Mouse (Mus musculus) heart, postnatal 14 days (tissue): Measurements from ENCODE around the gene Ccdc12. TPM values are rescaled to one million over a fixed set of nuclear protein-coding genes. Genes with fewer than 3 reads are reported as not detected.
A peak's percentile ranks its signal among the peaks of the same experiment; 100 is the strongest.
"Not testable (repeated sequence)": the region's sequence is repeated elsewhere in the genome, so short reads cannot be mapped to it uniquely, and the experiment has no call there.

Experiments
- DNase-seq, 2 experiments: peaks; one replicate each; pipeline ENCODE4 v3.0.0; 2021 to 2022
- intact Hi-C: fragments of 180-260 bp; cut with DNase I; formaldehyde crosslinking; loops from one replicate; pipeline ENCODE4 v1.15.1; 2025
- total RNA-seq, 2 experiments: library from RNA; stranded (reverse); gene quantifications; 2 replicates each; pipeline ENCODE4 v1.2.3; 2021

Gene Ccdc12
- total RNA-seq, 2 experiments from 2014 or later: 65.4 to 68.1 TPM

DNA sequence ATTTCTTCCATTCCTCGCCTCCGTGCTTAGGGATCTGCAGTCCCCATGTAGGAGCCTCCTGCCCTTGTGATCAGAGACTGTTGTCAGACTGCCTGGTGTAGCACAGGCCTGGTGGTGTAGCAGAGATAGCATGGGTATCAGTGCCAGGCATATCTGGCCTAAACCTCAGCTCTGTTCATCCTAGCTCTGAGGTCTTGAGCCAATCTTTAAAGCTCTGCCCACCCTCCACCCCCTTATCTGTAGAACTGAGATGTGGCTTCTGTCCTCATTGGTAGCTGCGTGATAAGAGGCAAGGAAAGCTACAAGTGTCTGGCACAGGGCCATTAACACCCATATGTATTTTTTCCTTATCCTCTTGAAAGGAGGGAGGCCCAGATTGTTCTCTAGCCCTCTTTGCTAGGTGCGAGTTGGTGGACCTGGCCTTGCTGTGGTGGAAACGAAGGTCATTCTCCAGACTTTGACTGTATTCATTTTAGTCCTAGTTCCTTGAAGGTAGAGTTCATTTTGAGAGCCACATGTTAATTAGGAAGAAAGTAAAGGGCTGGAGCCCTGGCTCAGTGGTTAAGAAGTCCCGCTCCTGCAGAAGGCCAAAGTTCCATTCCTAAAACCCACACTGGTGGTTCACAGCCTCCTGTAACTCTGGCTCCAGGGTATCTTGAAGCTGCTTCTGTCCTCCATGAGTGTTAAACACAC lies 12.4 kb downstream of the Ccdc12 start:
- no peak for DNase-seq
- intact Hi-C loops: no loop called here

- DNase-seq: no peak
- intact Hi-C loops: loop anchor here (5.0 kb wide), 1 partner anchor 38 kb away; no protein-coding TSS in a partner anchor
Measured at GRCm38 (mm10) chr9:110669785-110670184, 13.5 kb downstream of the Ccdc12 start.

DNA sequence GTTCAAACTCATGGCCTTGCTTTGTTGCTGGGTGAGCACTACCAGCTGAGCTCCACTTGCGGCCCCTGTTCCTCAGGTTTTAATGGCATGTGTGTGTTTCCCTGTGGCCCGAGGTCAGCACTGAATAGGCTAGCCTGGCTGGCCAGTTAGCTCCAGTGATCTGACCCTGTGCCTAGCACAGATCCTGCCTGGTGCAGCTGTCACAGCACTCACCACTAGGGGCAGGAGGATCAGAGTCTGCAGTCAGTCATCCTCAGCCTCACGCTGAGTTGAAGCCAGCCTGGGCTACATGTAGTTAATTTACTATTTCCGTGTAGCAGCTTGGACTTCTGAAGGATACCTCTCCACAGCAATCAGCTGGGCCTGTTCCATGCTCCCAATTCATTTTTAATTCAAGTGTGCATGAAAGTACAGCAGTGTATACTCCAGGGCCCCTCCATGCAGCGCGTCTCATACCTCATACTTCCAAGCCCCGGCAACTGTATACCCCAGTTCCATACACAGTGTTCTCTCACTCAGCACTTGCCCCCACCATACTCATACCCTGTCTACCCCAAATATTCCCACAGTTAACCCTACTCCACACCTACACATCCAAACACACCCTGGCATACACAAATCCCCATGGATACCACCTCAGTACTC lies 16.3 kb downstream of the Ccdc12 start:
- peak; percentile 51 to 64 for DNase-seq

GRCm38 (mm10) chr9:110673107-110673752 lies 16.9 kb downstream of the Ccdc12 start:
- intact Hi-C loops: loop anchor here (2.0 to 5.0 kb wide), 2 partner anchors 14 to 34 kb away; no protein-coding TSS in a partner anchor
- no peak for DNase-seq

More for the DNA sequence above, 16.3 kb downstream of the Ccdc12 start:
- intact Hi-C loops: loop anchor here (2.0 to 5.0 kb wide), 2 partner anchors 14 to 35 kb away; no protein-coding TSS in a partner anchor

DNA sequence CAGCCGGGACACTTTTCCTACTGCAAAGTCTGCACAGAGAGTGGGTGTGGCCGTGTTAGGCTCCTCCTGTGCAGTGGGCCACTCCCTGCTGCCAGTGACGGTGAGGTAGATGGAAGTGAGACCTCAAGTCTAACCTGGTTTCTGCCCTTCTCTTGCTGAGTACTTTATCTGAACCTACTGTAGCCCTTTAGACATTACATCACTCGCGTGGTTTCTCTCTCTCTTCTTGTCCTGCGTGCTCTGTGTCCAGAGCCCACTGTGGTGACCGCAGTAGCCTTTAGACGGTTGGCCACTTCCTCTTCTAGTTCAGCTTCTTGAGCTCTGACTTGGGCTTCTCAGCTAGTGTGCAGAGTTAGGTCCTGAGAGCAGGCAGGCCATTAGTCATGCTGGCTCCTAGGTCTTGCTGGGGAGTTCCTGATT lies 20.2 kb downstream of the Ccdc12 start:
- intact Hi-C loops: no loop called here

GRCm38 (mm10) chr9:110678886-110679285 lies 22.6 kb downstream of the Ccdc12 start:
- DNase-seq: no peak
- intact Hi-C loops: no loop called here

More for the DNA sequence above, 20.2 kb downstream of the Ccdc12 start:
- DNase-seq: no peak

GRCm38 (mm10) chr9:110680736-110681507 lies 24.6 kb downstream of the Ccdc12 start:
- DNase-seq: no peak
- intact Hi-C loops: no loop called here

DNA sequence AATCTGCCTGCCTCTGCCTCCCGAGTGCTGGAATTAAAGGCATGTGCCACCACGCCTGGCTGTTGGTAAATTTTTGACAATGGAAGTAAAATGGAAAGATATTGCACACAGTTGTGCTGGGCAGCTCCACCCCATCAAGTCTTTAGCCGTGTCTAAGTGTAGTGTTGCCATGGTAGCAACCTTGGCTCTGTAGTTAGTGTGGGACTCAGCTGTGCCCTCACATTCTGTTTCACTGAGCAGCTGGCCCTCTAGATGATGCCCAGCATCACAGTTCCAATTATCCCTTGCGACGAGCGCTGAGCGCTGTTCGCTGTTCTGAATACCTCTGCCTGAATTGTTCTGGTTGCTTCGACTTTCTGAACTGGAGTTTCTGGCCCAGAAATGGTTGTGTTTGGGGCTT lies 25.5 kb downstream of the Ccdc12 start:
- DNase-seq: no peak
- intact Hi-C loops: no loop called here

DNA sequence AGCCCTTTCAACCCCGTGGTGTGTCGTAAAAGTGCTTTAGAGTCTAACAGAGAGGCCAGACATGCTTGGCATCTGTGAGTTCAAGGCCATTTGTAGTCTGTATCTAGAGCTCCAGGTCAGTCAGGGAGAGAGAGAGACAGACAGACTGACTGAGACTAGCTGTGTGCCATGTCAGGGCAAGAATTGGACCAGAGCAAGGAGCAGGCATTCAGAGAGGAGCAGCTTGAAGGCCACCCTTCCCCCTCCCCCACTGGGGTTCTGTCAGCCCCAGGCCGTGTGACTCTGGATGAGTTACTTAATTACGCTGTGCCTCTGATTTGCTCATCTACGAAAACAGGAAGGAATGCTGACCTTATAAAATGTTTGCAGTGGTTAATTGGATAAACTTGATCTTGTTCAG lies 26.0 kb downstream of the Ccdc12 start:
- DNase-seq: no peak
- intact Hi-C loops: no loop called here

GRCm38 (mm10) chr9:110682697-110683096 lies 26.4 kb downstream of the Ccdc12 start:
- DNase-seq, intact Hi-C loops: not testable (repeated sequence)

DNA sequence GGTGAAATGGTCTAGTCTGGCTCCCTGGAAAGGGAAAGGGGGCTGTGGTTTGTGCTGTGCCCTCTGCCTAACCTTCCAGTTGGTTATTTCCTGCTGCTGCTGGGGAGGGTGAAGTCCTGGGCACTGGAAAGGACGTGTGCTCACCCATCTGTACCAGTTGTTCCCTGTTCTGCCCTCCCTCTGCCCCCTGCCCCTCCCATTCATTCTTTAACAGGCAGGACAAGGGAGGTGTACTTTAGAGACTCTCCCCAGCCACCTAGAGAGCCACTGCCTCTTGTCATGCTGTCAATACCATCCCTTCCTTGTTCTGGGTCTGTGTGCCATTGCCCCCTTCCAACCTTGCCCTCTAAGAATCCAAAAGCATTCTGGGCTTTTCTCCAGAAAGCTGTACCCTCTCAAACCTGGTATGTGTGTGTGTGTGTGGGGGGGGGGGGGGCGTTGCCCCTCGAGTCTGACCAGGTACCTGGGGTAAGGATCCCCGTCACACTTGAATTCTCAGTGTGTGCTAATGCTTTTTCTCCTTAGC lies 27.3 kb downstream of the Ccdc12 start:
- no peak for DNase-seq
- intact Hi-C loops: no loop called here

DNA sequence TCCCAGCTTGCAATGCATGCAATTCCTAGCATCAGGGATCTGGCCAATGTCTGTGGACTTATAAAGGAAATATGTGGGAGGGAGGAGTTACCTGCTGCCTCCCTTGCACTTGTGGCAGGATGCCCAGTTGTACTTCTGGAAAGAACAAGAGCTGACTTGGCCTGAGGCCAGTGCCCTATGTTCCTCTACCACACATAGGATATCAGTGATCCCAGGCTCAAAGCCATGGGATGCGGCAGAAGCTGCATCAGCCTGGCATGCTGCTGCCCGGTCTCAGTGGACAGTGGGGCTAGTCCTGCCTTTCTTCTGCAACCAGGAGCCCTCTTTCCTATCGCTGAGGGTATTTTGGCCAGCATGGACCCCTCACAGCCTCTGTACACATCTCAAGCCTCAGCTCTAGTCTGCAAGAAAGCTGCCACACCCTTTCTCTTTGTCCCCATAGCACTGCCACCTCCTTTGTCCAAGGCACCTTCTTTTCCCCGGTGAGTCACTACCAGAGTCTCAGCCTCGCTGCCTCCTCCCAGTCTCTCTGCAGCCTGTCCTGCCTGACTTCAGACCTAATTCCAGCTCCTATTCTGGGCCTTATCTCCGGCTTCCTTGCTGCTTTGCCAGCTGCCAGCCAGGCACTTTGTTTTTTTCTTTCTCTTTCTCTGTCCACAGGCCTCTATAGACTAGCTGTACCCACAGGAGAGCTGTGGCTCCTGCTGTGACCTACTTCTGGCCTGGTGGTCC lies 28.0 kb downstream of the Ccdc12 start:
- intact Hi-C loops: no loop called here
- DNase-seq: peak; percentile 76 to 81

DNA sequence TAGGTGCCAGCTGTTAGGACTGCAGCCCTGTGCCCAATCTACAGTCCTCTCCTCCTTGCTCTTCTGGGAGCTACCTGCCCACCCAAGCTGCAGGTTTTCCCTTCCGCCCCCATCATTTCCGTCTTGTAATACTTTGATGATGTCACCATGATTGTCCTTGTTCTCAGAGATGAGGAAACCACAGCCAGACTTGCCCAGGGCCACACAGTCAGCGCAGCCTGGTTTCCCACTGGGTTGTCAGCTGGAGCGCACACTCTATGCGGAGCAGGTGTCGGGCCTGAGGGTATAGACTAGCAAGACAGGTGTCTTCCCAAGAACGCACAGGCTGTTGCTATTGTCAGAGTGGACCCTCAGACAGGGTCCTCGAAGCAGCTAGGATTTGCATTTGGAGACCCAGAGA lies 28.9 kb downstream of the Ccdc12 start:
- intact Hi-C loops: no loop called here
- no peak for DNase-seq

DNA sequence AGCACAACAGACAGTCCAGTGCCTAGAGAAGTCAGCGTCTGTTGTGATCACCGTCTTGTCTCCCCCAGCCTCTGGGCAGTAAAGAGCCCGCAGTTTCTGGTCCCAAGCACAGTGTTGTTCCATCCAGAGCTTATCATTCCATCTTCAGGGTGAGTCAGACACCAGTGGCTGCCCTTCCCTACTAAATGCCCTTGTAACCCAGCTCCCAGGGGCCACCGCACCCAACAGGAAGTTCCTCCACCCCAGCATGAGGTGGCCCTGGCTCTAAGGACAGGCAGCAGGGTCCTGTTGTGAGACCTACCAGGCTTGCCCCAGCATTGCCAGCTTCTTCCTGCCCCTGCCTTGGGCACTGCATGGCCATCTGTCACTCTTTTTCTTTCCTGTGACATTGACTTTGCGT lies 29.3 kb downstream of the Ccdc12 start:
- intact Hi-C loops: no loop called here
- DNase-seq: no peak

GRCm38 (mm10) chr9:110686472-110686871 lies 30.2 kb downstream of the Ccdc12 start:
- intact Hi-C loops: loop anchor here (2.0 kb wide), 1 partner anchor 18 kb away; no protein-coding TSS in a partner anchor
- no peak for DNase-seq

- DNase-seq: no peak
- intact Hi-C loops: loop anchor here (2.0 kb wide), 1 partner anchor 18 kb away; no protein-coding TSS in a partner anchor
Measured at GRCm38 (mm10) chr9:110687061-110687460, 30.8 kb downstream of the Ccdc12 start.

- DNase-seq: no peak
- intact Hi-C loops: loop anchor here (2.0 kb wide), 1 partner anchor 17 kb away; no protein-coding TSS in a partner anchor
Measured at GRCm38 (mm10) chr9:110687846-110688245, 31.5 kb downstream of the Ccdc12 start.

DNA sequence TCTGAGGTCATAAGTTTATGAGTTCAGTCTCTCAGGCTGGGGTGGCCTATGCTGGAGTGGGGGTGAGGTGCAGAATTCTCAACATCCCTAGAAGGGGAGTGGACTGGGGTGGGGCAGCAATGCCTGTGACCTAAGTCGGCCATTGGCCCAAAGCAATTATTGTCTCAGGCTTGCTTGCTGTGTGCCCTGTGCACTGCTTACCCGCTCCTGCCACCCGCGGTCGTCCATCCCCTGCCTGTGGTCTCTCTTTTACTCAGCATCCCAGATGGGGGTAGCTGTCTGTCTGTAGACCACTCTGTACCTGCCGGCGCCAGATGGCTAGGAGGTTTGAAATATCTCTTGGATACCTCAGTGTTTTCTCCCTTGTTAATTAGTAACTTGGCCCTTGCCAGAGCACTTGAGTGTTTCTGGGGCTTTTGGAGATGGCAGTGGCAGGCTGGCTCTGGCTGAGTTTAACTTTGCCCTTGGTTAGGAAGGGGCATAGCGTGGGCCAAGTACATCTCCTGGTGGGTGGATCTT lies 33.0 kb downstream of the Ccdc12 start:
- intact Hi-C loops: no loop called here
- DNase-seq: no peak

DNA sequence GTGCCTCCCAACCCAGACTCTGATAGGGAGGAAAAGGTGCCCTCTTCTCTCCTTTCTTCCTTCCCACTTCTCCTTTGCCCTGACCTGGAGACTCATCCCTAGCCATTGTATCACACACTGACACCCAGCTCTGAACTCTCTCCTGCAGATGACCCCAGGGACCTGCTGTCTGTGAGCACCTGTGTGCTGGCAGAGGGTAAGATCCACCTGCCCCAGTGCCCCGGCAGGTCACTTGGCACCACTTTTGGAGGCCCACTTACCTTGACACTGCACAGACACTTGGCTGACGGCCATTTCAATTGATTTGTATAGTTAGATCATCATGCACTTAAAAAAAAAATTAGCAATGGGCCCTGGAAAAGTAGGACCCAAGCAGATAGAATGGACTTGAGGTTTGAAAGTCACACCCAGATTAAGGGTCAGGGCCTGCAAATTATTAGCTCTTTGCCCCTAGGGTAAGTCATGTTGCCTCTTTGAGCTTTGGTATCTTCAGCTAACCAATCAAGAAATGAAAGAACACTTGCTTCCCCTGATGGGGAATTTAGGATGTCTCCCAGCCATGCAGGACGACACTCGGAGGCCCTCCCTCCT lies 39.0 kb downstream of the Ccdc12 start:
- intact Hi-C loops: no loop called here
- no peak for DNase-seq
